Comparison of ENCODE assay signal across 7 mouse cellular contexts in the genomic region with DNA sequence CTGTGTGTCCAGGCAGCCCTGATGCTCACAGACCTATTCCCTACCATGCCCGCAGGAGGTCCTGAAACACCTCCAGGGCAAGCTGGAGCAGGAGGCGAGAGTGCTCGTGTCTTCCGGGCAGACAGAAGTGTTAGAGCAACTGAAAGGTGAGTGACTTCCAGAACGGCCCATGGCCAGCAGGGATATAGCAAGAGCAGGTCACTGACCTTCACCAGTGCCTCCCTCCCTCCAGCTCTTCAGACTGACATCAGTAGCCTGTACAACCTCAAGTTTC. TPM values are rescaled to one million over a fixed set of nuclear protein-coding genes. Genes with fewer than 3 reads are reported as not detected.
DNase-seq lines count a peak whose midpoint lies in the region; ATAC-seq lines count a peak whose summit lies in the region.

No protein-coding gene starts in this region.

- H3K9me3 ChIP-seq in kidney, embryonic 15.5 days (replicated peaks): no peaks in the 10 kb centered on the region
- H3K9me3 ChIP-seq in hindbrain, embryonic 14.5 days (ENCODE audit: control insufficient read depth, low read length): no peaks in the 10 kb centered on the region
- H3K9me3 ChIP-seq in neural tube, embryonic 13.5 days: no peaks in the 10 kb centered on the region

- peaks cover 26% of the 10 kb centered on the region for H3K4me1 ChIP-seq in kidney, embryonic 15.5 days
- peaks cover 57% of the 10 kb centered on the region for H3K4me1 ChIP-seq in hindbrain, embryonic 14.5 days (replicated peaks; ENCODE audit: control insufficient read depth, insufficient read depth, low read length)
- H3K4me1 ChIP-seq in neural tube, embryonic 13.5 days (replicated peaks): peaks cover 83% of the 10 kb centered on the region

- H3K36me3 ChIP-seq in kidney, embryonic 15.5 days: no peaks in the 10 kb centered on the region
- peaks cover 56% of the 10 kb centered on the region for H3K36me3 ChIP-seq in hindbrain, embryonic 14.5 days (replicated peaks; ENCODE audit: control insufficient read depth, insufficient read depth)
- H3K36me3 ChIP-seq in neural tube, embryonic 13.5 days: peaks cover 53% of the 10 kb centered on the region

- peak overlapping the region; percentile 26 for H3K4me2 ChIP-seq in kidney, embryonic 15.5 days
- H3K4me2 ChIP-seq in hindbrain, embryonic 14.5 days (replicated peaks): peak overlapping the region; percentile 95
- peak overlapping the region; percentile 99 for H3K4me2 ChIP-seq in neural tube, embryonic 13.5 days

- no peak for DNase-seq in kidney, adult 18-20 months
- DNase-seq in hindbrain, embryonic 14.5 days (ENCODE audit: low spot score): no peak
- no peak for DNase-seq in ovary, adult 18-20 months (ENCODE audit: low spot score)
- no peak for DNase-seq in urinary bladder, postnatal 25 days (ENCODE audit: low spot score)

- H3K27me3 ChIP-seq in kidney, embryonic 15.5 days: peaks cover 98% of the 10 kb centered on the region
- H3K27me3 ChIP-seq in hindbrain, embryonic 14.5 days (ENCODE audit: control insufficient read depth, insufficient read depth, low read length): no peaks in the 10 kb centered on the region
- H3K27me3 ChIP-seq in neural tube, embryonic 13.5 days: no peaks in the 10 kb centered on the region

- 0 out of 2 replicates have a peak overlapping the region, but pooled peaks have one; percentile 4 for H3K4me3 ChIP-seq in kidney, embryonic 15.5 days (replicated peaks)
- H3K4me3 ChIP-seq in hindbrain, embryonic 14.5 days (replicated peaks; ENCODE audit: low read length): peak overlapping the region; percentile 52
- peak overlapping the region; percentile 59 for H3K4me3 ChIP-seq in neural tube, embryonic 13.5 days

- H3K27ac ChIP-seq in kidney, embryonic 15.5 days: no peak overlapping the region
- H3K27ac ChIP-seq in hindbrain, embryonic 14.5 days: peak overlapping the region; percentile 96
- peak overlapping the region; percentile 97 for H3K27ac ChIP-seq in neural tube, embryonic 13.5 days (replicated peaks)

- H3K9ac ChIP-seq in kidney, embryonic 15.5 days: no peak overlapping the region
- peak overlapping the region; percentile 96 for H3K9ac ChIP-seq in hindbrain, embryonic 14.5 days
- H3K9ac ChIP-seq in neural tube, embryonic 13.5 days: peak overlapping the region; percentile 100

- no peak for ATAC-seq in kidney, embryonic 15.5 days (replicated peaks; ENCODE audit: low FRiP score)
- 0 out of 2 replicates have a peak, but pooled peaks have one; percentile 1 for ATAC-seq in erythroblast, adult 5-6 weeks (replicated peaks; ENCODE audit: low FRiP score, poor library complexity, severe bottlenecking)
- no peak for ATAC-seq in hindbrain, embryonic 14.5 days (ENCODE audit: low FRiP score)
- ATAC-seq in neural tube, embryonic 13.5 days (ENCODE audit: low read depth): no peak

- 57% methylated on average over 5 of the region's 5 CpGs for WGBS in kidney, embryonic 15.5 days
- 52% methylated on average over 5 of the region's 5 CpGs for WGBS in hindbrain, embryonic 14.5 days
- 48% methylated on average over 5 of the region's 5 CpGs for WGBS in neural tube, embryonic 13.5 days

RNA-seq across cellular contexts. Expression of gene Apc2, which starts 6.2 kb away (rescaled TPM):
- polyA plus RNA-seq in kidney, embryonic 15.5 days (2015; fragmentation: Nextera tagmentation; extraction: Ambion mirVana): 1.6 and 2.4 TPM in 2 replicates
- not detected in 2 replicates for total RNA-seq in erythroblast, adult 5-6 weeks (2015; ENCODE audit: low replicate concordance)
- total RNA-seq in erythroblast, adult 5-6 weeks (2017; ENCODE audit: low replicate concordance): 0.09 and 0.14 TPM in 2 replicates
- polyA plus RNA-seq in hindbrain, embryonic 14.5 days (2014; fragmentation: Nextera tagmentation; extraction: Ambion mirVana): 200 and 216 TPM in 2 replicates
- polyA plus RNA-seq in neural tube, embryonic 13.5 days (2015; fragmentation: Nextera tagmentation; extraction: Ambion mirVana): 153 and 156 TPM in 2 replicates

RNA-seq across cellular contexts. Expression of gene Rps15, which starts 9.8 kb away (rescaled TPM):
- 1,002 and 1,019 TPM in 2 replicates for polyA plus RNA-seq in kidney, embryonic 15.5 days (2015; fragmentation: Nextera tagmentation; extraction: Ambion mirVana)
- total RNA-seq in erythroblast, adult 5-6 weeks (2015; ENCODE audit: low replicate concordance): 509 and 541 TPM in 2 replicates
- total RNA-seq in erythroblast, adult 5-6 weeks (2017; ENCODE audit: low replicate concordance): 422 and 457 TPM in 2 replicates
- polyA plus RNA-seq in hindbrain, embryonic 14.5 days (2014; fragmentation: Nextera tagmentation; extraction: Ambion mirVana): 570 and 649 TPM in 2 replicates
- polyA plus RNA-seq in neural tube, embryonic 13.5 days (2015; fragmentation: Nextera tagmentation; extraction: Ambion mirVana): 573 and 601 TPM in 2 replicates

RNA-seq across cellular contexts. Expression of gene 2310011J03Rik, which starts 18.3 kb away (rescaled TPM):
- 49.5 and 52.7 TPM in 2 replicates for polyA plus RNA-seq in kidney, embryonic 15.5 days (2015; fragmentation: Nextera tagmentation; extraction: Ambion mirVana)
- total RNA-seq in erythroblast, adult 5-6 weeks (2015; ENCODE audit: low replicate concordance): 6.1 and 12.7 TPM in 2 replicates
- 3.5 and 3.7 TPM in 2 replicates for total RNA-seq in erythroblast, adult 5-6 weeks (2017; ENCODE audit: low replicate concordance)
- 23.3 and 24.5 TPM in 2 replicates for polyA plus RNA-seq in hindbrain, embryonic 14.5 days (2014; fragmentation: Nextera tagmentation; extraction: Ambion mirVana)
- 27.9 and 30.7 TPM in 2 replicates for polyA plus RNA-seq in neural tube, embryonic 13.5 days (2015; fragmentation: Nextera tagmentation; extraction: Ambion mirVana)

RNA-seq across cellular contexts. Expression of gene Pcsk4, which starts 27.3 kb away (rescaled TPM):
- polyA plus RNA-seq in kidney, embryonic 15.5 days (2015; fragmentation: Nextera tagmentation; extraction: Ambion mirVana): 5.8 and 9.1 TPM in 2 replicates
- 1.0 TPM in 1 of 2 replicates, not detected in the other for total RNA-seq in erythroblast, adult 5-6 weeks (2015; ENCODE audit: low replicate concordance)
- not detected in 2 replicates for total RNA-seq in erythroblast, adult 5-6 weeks (2017; ENCODE audit: low replicate concordance)
- 4.4 and 4.7 TPM in 2 replicates for polyA plus RNA-seq in hindbrain, embryonic 14.5 days (2014; fragmentation: Nextera tagmentation; extraction: Ambion mirVana)
- polyA plus RNA-seq in neural tube, embryonic 13.5 days (2015; fragmentation: Nextera tagmentation; extraction: Ambion mirVana): 2.9 and 3.6 TPM in 2 replicates

RNA-seq across cellular contexts. Expression of gene Reep6, which starts 27.7 kb away (rescaled TPM):
- polyA plus RNA-seq in kidney, embryonic 15.5 days (2015; fragmentation: Nextera tagmentation; extraction: Ambion mirVana): 8.4 and 10.5 TPM in 2 replicates
- 1.7 and 6.0 TPM in 2 replicates for total RNA-seq in erythroblast, adult 5-6 weeks (2015; ENCODE audit: low replicate concordance)
- 2.0 and 4.5 TPM in 2 replicates for total RNA-seq in erythroblast, adult 5-6 weeks (2017; ENCODE audit: low replicate concordance)
- 5.3 and 5.8 TPM in 2 replicates for polyA plus RNA-seq in hindbrain, embryonic 14.5 days (2014; fragmentation: Nextera tagmentation; extraction: Ambion mirVana)
- 3.3 and 4.5 TPM in 2 replicates for polyA plus RNA-seq in neural tube, embryonic 13.5 days (2015; fragmentation: Nextera tagmentation; extraction: Ambion mirVana)

Comparison
In these comparisons a context has a peak if more than half of its experiments do, and no peak if none do; other contexts are left out.
1. H3K4me2 ChIP-seq: peak in every context shown above with its lines; median percentile 99 in neural tube, embryonic 13.5 days; 95 in hindbrain, embryonic 14.5 days; 26 in kidney, embryonic 15.5 days.
2. H3K4me3 ChIP-seq: peak in every context shown above with its lines; median percentile 59 in neural tube, embryonic 13.5 days; 52 in hindbrain, embryonic 14.5 days; 4 in kidney, embryonic 15.5 days.
3. RNA of gene Apc2, which starts 6.2 kb away (polyA plus RNA-seq): 200 to 216 TPM in hindbrain, embryonic 14.5 days and 153 to 156 TPM in neural tube, embryonic 13.5 days; 1.6 to 2.4 TPM in kidney, embryonic 15.5 days; every median in the first group is over 10 times any median in the second.